Mouse (Mus musculus) cerebellum, adult 2 months (tissue): ENCODE data around the gene Itgav.

Experiments used
- CTCF ChIP-seq: fragments of 200-500 bp; IDR thresholded peaks from 2 replicates; pipeline ENCODE4 v1.5.1; 2011; ENCODE audit warnings: low read depth, mild to moderate bottlenecking, control low read depth, low read length, moderate library complexity, borderline replicate concordance; ENCODE audit not compliant: insufficient read depth
- POLR2A ChIP-seq: fragments of 200-500 bp; IDR thresholded peaks from 2 replicates; pipeline ENCODE4 v1.6.1; 2011; ENCODE audit warnings: low read length, control low read depth, borderline replicate concordance; ENCODE audit not compliant: insufficient read depth

GRCm38 (mm10) chr2:83825161-83825560, 101.0 kb downstream of the Itgav start:
- no peak for TF ChIP-seq POLR2A
- no peak for TF ChIP-seq CTCF
